Mouse (Mus musculus): ENCODE results near the gene Timeless. TPM values are rescaled to one million over a fixed set of nuclear protein-coding genes. Genes with fewer than 3 reads are reported as not detected.

The Timeless gene
- polyA plus RNA-seq, 1 experiment from 2014 or later = 68.2 TPM

GRCm38 (mm10) chr10:128193113-128193512, 38.8 kb upstream of the Timeless start:
- H3K9me3 ChIP-seq (ENCODE audit: control insufficient read depth, low read length) = no peaks in the 10 kb centered on the region
- ATAC-seq (ENCODE audit: low FRiP score, low TSS enrichment) = no peak
- no peak overlapping the region for H3K9ac ChIP-seq (ENCODE audit: low read depth, low read length)
- H3K27ac ChIP-seq (ENCODE audit: low read depth, low read length) = no peak overlapping the region
- H3K4me3 ChIP-seq (ENCODE audit: low read length) = no peak overlapping the region
- H3K4me1 ChIP-seq (ENCODE audit: control insufficient read depth, insufficient read depth, low read length) = no peaks in the 10 kb centered on the region
- peaks cover 17% of the 10 kb centered on the region; the same call in 1 of the 2 replicates for H3K27me3 ChIP-seq (ENCODE audit: control insufficient read depth, insufficient read depth, low read length)
- WGBS = 91% methylated on average over 6 of the region's 6 CpGs
- no peak overlapping the region for H3K4me2 ChIP-seq (replicated peaks; ENCODE audit: low read depth, low read length)
- H3K36me3 ChIP-seq (ENCODE audit: control insufficient read depth, insufficient read depth, low read length) = no peaks in the 10 kb centered on the region

- Histone ChIP-seq H3K4me2 (replicated peaks; ENCODE audit: low read depth, low read length) (peak within 1 kb of the TSS; percentile 99), H3K9ac (ENCODE audit: low read depth, low read length) (peak within 1 kb of the TSS; percentile 63), H3K27ac (ENCODE audit: low read depth, low read length) (peak within 1 kb of the TSS; percentile 47), H3K4me3 (ENCODE audit: low read length) (peak within 1 kb of the TSS; percentile 68), H3K27me3 (ENCODE audit: control insufficient read depth, insufficient read depth, low read length) (peaks cover 17% of the 10 kb centered on the region; the same call in 1 of the 2 replicates), H3K36me3 (ENCODE audit: control insufficient read depth, insufficient read depth, low read length) (no peaks in the 10 kb centered on the region), H3K9me3 (ENCODE audit: control insufficient read depth, low read length) (no peaks in the 10 kb centered on the region), H3K4me1 (ENCODE audit: control insufficient read depth, insufficient read depth, low read length) (no peaks in the 10 kb centered on the region)
- under 1% methylated on average over 46 of the region's 46 CpGs for WGBS
- peak; percentile 97 for ATAC-seq (ENCODE audit: low FRiP score, low TSS enrichment)
These were observed 37.8 kb upstream of the Timeless start, which contains the start of gene Gls2 for GRCm38 (mm10) chr10:128194024-128194550. TSS of gene Gls2 (plus strand) at chr10:128194457.

GRCm38 (mm10) chr10:128194551-128195461, 37.1 kb upstream of the Timeless start:
- peak overlapping the region; percentile 68 for H3K4me3 ChIP-seq (ENCODE audit: low read length)
- H3K9ac ChIP-seq (ENCODE audit: low read depth, low read length) = peak overlapping the region; percentile 61
- no peaks in the 10 kb centered on the region for H3K9me3 ChIP-seq (ENCODE audit: control insufficient read depth, low read length)
- H3K27me3 ChIP-seq (ENCODE audit: control insufficient read depth, insufficient read depth, low read length) = peaks cover 17% of the 10 kb centered on the region; the same call in 1 of the 2 replicates
- peak overlapping the region; percentile 99 for H3K4me2 ChIP-seq (replicated peaks; ENCODE audit: low read depth, low read length)
- H3K27ac ChIP-seq (ENCODE audit: low read depth, low read length) = no peak overlapping the region
- under 1% methylated on average over 79 of the region's 79 CpGs for WGBS
- no peaks in the 10 kb centered on the region for H3K36me3 ChIP-seq (ENCODE audit: control insufficient read depth, insufficient read depth, low read length)
- no peaks in the 10 kb centered on the region for H3K4me1 ChIP-seq (ENCODE audit: control insufficient read depth, insufficient read depth, low read length)
- peak; percentile 90 for ATAC-seq (ENCODE audit: low FRiP score, low TSS enrichment)

- Histone ChIP-seq H3K27me3 (ENCODE audit: control insufficient read depth, insufficient read depth, low read length) (no peaks in the 10 kb centered on the region), H3K9ac (ENCODE audit: low read depth, low read length) (no peak overlapping the region), H3K4me1 (ENCODE audit: control insufficient read depth, insufficient read depth, low read length) (no peaks in the 10 kb centered on the region), H3K36me3 (ENCODE audit: control insufficient read depth, insufficient read depth, low read length) (peaks cover 9% of the 10 kb centered on the region; the same call in 1 of the 2 replicates), H3K4me3 (ENCODE audit: low read length) (no peak overlapping the region), H3K4me2 (replicated peaks; ENCODE audit: low read depth, low read length) (no peak overlapping the region), H3K27ac (ENCODE audit: low read depth, low read length) (no peak overlapping the region), H3K9me3 (ENCODE audit: control insufficient read depth, low read length) (no peaks in the 10 kb centered on the region)
- ATAC-seq (ENCODE audit: low FRiP score, low TSS enrichment) = no peak
- 66% methylated on average over 6 of the region's 6 CpGs for WGBS
These were observed 30.0 kb upstream of the Timeless start for GRCm38 (mm10) chr10:128201856-128202255.

- H3K4me3 ChIP-seq (ENCODE audit: low read length) = no peak overlapping the region
- H3K27ac ChIP-seq (ENCODE audit: low read depth, low read length) = no peak overlapping the region
- no peaks in the 10 kb centered on the region for H3K9me3 ChIP-seq (ENCODE audit: control insufficient read depth, low read length)
- no peak overlapping the region for H3K4me2 ChIP-seq (replicated peaks; ENCODE audit: low read depth, low read length)
- no peak for ATAC-seq (ENCODE audit: low FRiP score, low TSS enrichment)
- no peaks in the 10 kb centered on the region for H3K4me1 ChIP-seq (ENCODE audit: control insufficient read depth, insufficient read depth, low read length)
- H3K9ac ChIP-seq (ENCODE audit: low read depth, low read length) = no peak overlapping the region
- WGBS = 88% methylated on average over 15 of the region's 15 CpGs
- H3K36me3 ChIP-seq (ENCODE audit: control insufficient read depth, insufficient read depth, low read length) = peaks cover 9% of the 10 kb centered on the region; the same call in 1 of the 2 replicates
- H3K27me3 ChIP-seq (ENCODE audit: control insufficient read depth, insufficient read depth, low read length) = no peaks in the 10 kb centered on the region
These were observed 26.9 kb upstream of the Timeless start for GRCm38 (mm10) chr10:128204941-128205340.

- 93% methylated on average over 10 of the region's 10 CpGs for WGBS
- peaks cover 8% of the 10 kb centered on the region; the same call in 1 of the 2 replicates for H3K4me1 ChIP-seq (ENCODE audit: control insufficient read depth, insufficient read depth, low read length)
- no peaks in the 10 kb centered on the region for H3K9me3 ChIP-seq (ENCODE audit: control insufficient read depth, low read length)
- H3K4me2 ChIP-seq (replicated peaks; ENCODE audit: low read depth, low read length) = no peak overlapping the region
- H3K9ac ChIP-seq (ENCODE audit: low read depth, low read length) = no peak overlapping the region
- H3K36me3 ChIP-seq (ENCODE audit: control insufficient read depth, insufficient read depth, low read length) = peaks cover 14% of the 10 kb centered on the region
- H3K27ac ChIP-seq (ENCODE audit: low read depth, low read length) = no peak overlapping the region
- no peak overlapping the region for H3K4me3 ChIP-seq (ENCODE audit: low read length)
- ATAC-seq (ENCODE audit: low FRiP score, low TSS enrichment) = no peak
- H3K27me3 ChIP-seq (ENCODE audit: control insufficient read depth, insufficient read depth, low read length) = no peaks in the 10 kb centered on the region
These were observed 23.5 kb upstream of the Timeless start for GRCm38 (mm10) chr10:128208326-128208725.

- no peaks in the 10 kb centered on the region for H3K9me3 ChIP-seq (ENCODE audit: control insufficient read depth, low read length)
- H3K4me2 ChIP-seq (replicated peaks; ENCODE audit: low read depth, low read length) = no peak overlapping the region
- 93% methylated on average over 11 of the region's 11 CpGs for WGBS
- H3K4me1 ChIP-seq (ENCODE audit: control insufficient read depth, insufficient read depth, low read length) = peaks cover 8% of the 10 kb centered on the region; the same call in 1 of the 2 replicates
- ATAC-seq (ENCODE audit: low FRiP score, low TSS enrichment) = no peak
- H3K4me3 ChIP-seq (ENCODE audit: low read length) = no peak overlapping the region
- peaks cover 14% of the 10 kb centered on the region for H3K36me3 ChIP-seq (ENCODE audit: control insufficient read depth, insufficient read depth, low read length)
- H3K9ac ChIP-seq (ENCODE audit: low read depth, low read length) = no peak overlapping the region
- H3K27ac ChIP-seq (ENCODE audit: low read depth, low read length) = no peak overlapping the region
- 0 out of 2 replicates have a peak, but pooled peaks cover 6% of the 10 kb centered on the region for H3K27me3 ChIP-seq (ENCODE audit: control insufficient read depth, insufficient read depth, low read length)
These were observed 22.4 kb upstream of the Timeless start for GRCm38 (mm10) chr10:128209311-128210009.

- H3K36me3 ChIP-seq (ENCODE audit: control insufficient read depth, insufficient read depth, low read length) = peaks cover 14% of the 10 kb centered on the region
- WGBS = 92% methylated on average over 2 of the region's 2 CpGs
- no peak for ATAC-seq (ENCODE audit: low FRiP score, low TSS enrichment)
- H3K9ac ChIP-seq (ENCODE audit: low read depth, low read length) = no peak overlapping the region
- H3K4me3 ChIP-seq (ENCODE audit: low read length) = no peak overlapping the region
- H3K9me3 ChIP-seq (ENCODE audit: control insufficient read depth, low read length) = no peaks in the 10 kb centered on the region
- no peak overlapping the region for H3K27ac ChIP-seq (ENCODE audit: low read depth, low read length)
- no peak overlapping the region for H3K4me2 ChIP-seq (replicated peaks; ENCODE audit: low read depth, low read length)
- H3K27me3 ChIP-seq (ENCODE audit: control insufficient read depth, insufficient read depth, low read length) = 0 out of 2 replicates have a peak, but pooled peaks cover 6% of the 10 kb centered on the region
- H3K4me1 ChIP-seq (ENCODE audit: control insufficient read depth, insufficient read depth, low read length) = peaks cover 8% of the 10 kb centered on the region; the same call in 1 of the 2 replicates
These were observed 21.7 kb upstream of the Timeless start for GRCm38 (mm10) chr10:128210131-128210530.

Measured in kidney, embryonic 14.5 days (tissue).